Mouse (Mus musculus): ENCODE measurements around the gene Zbtb9. TPM values are rescaled to one million over a fixed set of nuclear protein-coding genes. Genes with fewer than 3 reads are reported as not detected.

The Zbtb9 gene
- polyA plus RNA-seq (2012; ENCODE audit: low replicate concordance), result 7.7 and 10.5 TPM in 2 replicates

GRCm38 (mm10) chr17:26972703-26973574 is at the start of gene Zbtb9:
Zbtb9 (plus strand) TSS chr17:26973167.

DNA sequence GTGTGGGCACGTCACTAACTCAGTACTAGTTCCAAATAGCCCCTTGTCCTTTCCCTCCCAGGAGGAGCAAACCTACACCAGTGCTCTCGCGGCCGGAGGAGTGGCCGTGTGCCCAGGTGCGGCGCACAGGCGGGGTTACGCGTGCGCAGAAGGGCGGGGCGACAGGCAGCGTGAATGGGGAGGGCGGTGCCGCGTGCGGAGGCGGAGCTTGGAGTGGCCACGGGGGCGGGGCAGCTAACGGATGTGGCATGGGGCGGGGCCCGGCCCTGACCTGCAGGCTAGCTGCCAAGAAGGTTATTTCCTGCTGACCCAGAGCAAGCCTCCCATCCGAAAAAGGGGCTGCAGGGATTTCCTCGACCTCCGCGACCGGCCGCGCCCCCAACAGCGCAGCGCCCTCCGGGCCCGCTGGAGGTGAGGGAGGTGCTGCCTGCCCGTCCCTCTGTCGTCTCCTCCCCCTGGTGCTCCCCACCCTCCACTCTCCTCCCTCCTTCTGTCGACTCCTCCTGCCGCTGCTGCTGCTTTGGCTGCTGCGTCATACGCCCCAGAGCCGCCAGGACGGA is 40.0 kb upstream of the Zbtb9 start, which contains the start of gene Phf1:
Gene Phf1, plus strand, starts transcription at position 214 of the 560 bp plus-strand sequence.

GRCm38 (mm10) chr17:26939178-26939972 is 33.6 kb upstream of the Zbtb9 start, which contains the start of gene Cuta:
Cuta (minus strand) TSS chr17:26939569.

DNA sequence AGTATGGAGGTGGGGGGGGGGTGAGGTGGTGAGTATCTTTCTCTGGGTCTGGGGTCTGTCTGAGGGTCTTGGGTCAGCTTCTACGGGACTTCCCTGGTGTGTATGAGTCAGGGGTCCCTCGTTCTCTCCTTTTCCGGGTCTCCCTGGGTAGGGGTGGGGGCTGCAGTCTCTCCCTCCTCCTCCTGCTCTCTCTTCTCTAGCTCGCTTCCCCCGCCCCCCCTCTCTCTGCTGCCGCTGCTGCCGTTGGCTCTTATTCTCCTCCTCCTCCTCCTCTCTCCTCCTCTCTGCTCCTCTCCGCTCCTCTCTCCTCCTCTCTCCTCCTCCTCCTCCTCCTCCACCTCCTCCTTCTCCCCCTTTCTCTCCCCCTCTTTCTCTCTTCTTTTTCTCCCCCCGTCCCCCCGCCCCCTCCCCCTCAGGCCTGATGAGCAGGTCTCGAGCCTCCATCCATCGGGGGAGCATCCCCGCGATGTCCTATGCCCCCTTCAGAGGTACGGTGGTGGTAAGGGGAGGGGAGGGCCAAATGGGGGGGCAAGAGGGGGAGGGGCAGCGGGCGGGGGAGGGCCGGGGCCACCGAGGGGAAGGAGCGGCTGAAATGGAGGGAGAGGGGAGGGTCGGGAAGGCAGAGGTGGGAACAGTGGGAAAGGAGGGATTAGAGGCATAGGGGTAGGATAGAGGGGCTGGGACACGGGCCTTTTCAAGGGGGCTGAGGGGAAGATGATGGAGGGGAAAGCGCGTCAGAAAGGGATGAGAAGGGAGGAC is 31.8 kb upstream of the Zbtb9 start, which contains the start of gene Syngap1:
Gene Syngap1, plus strand, starts transcription at position 223 of the 759 bp plus-strand sequence.

GRCm38 (mm10) chr17:27028909-27029308 is 55.9 kb downstream of the Zbtb9 start, which contains the start of gene Bak1:
Bak1 (minus strand) TSS chr17:27029009.

GRCm38 (mm10) chr17:27056812-27057516 is 84.0 kb downstream of the Zbtb9 start, which contains the start of gene Itpr3:
Itpr3 (plus strand) TSS chr17:27057304.

Other genes starting within 250 kb of the Zbtb9 start
- 22.8 and 25.2 TPM in 2 replicates for gene Bnip1, start 192.1 kb upstream of the Zbtb9 start, polyA plus RNA-seq (2012; ENCODE audit: low replicate concordance)
- 3.5 and 5.3 TPM in 2 replicates for gene Nkx2-5, start 128.2 kb upstream of the Zbtb9 start, polyA plus RNA-seq (2012; ENCODE audit: low replicate concordance)
- 31.2 and 34.1 TPM in 2 replicates for gene Kifc5b, start 56.1 kb upstream of the Zbtb9 start, polyA plus RNA-seq (2012; ENCODE audit: low replicate concordance)
- gene Phf1, start 40.1 kb upstream of the Zbtb9 start, polyA plus RNA-seq (2012; ENCODE audit: low replicate concordance), result 114 and 222 TPM in 2 replicates
- gene Cuta, start 33.6 kb upstream of the Zbtb9 start, polyA plus RNA-seq (2012; ENCODE audit: low replicate concordance), result 267 and 527 TPM in 2 replicates
- gene Syngap1, start 31.9 kb upstream of the Zbtb9 start, polyA plus RNA-seq (2012; ENCODE audit: low replicate concordance), result 52.4 and 56.2 TPM in 2 replicates
- gene Bak1, start 55.8 kb downstream of the Zbtb9 start, polyA plus RNA-seq (2012; ENCODE audit: low replicate concordance), result 126 and 276 TPM in 2 replicates
- gene Itpr3, start 84.1 kb downstream of the Zbtb9 start, polyA plus RNA-seq (2012; ENCODE audit: low replicate concordance), result 8.7 and 17.8 TPM in 2 replicates
- gene Uqcc2, start 160.7 kb downstream of the Zbtb9 start, polyA plus RNA-seq (2012; ENCODE audit: low replicate concordance), result 54.2 and 97.2 TPM in 2 replicates
- gene Ip6k3, start 194.6 kb downstream of the Zbtb9 start, polyA plus RNA-seq (2012; ENCODE audit: low replicate concordance), result 0.12 TPM in 1 of 2 replicates, not detected in the other
- 99.9 and 151 TPM in 2 replicates for gene Lemd2, start 231.3 kb downstream of the Zbtb9 start, polyA plus RNA-seq (2012; ENCODE audit: low replicate concordance)